Mouse (Mus musculus): ENCODE data around the gene Ttc29. TPM values are rescaled to one million over a fixed set of nuclear protein-coding genes. Genes with fewer than 3 reads are reported as not detected.

The Ttc29 gene
- polyA plus RNA-seq, 1 experiment from 2014 or later, result 0.88 TPM

DNA sequence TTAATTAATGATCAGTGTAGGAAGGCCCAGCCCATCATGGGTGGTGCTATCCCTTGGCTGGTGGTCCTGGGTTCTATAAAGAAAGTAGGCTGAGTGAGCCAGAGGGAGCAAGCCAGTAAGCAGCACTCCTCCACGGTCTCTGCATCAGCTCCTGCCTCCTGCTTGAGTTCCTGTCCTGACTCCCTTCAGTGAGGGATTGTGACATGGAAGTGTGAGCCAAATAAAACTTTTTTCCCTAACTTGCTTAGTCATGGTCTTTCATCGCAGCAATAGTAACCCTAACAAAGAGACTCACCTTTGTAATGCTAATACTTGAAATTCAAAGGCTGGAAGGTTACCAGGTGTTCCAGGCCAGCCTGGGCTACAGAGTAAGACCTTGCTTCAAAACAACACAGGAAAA lies 71.7 kb downstream of the Ttc29 start:
- H3K4me1 ChIP-seq (ENCODE audit: control insufficient read depth, insufficient read depth, low read length), result no peaks in the 10 kb centered on the region
- H3K9ac ChIP-seq (replicated peaks; ENCODE audit: low read length), result no peak overlapping the region
- no peak for ATAC-seq (replicated peaks; ENCODE audit: insufficient number of reproducible peaks, low FRiP score, low TSS enrichment, low read depth)
- H3K9me3 ChIP-seq (replicated peaks; ENCODE audit: control insufficient read depth, low read length), result no peaks in the 10 kb centered on the region
- H3K36me3 ChIP-seq (replicated peaks; ENCODE audit: control insufficient read depth, insufficient read depth, low read depth, low read length), result no peaks in the 10 kb centered on the region
- DNase-seq (ENCODE audit: low spot score), result no peak
- H3K27ac ChIP-seq (replicated peaks; ENCODE audit: low read depth, low read length), result no peak overlapping the region
- H3K4me2 ChIP-seq (ENCODE audit: low read depth, low read length), result no peak overlapping the region
- 88% methylated on average over 2 of the region's 2 CpGs for WGBS
- H3K4me3 ChIP-seq (ENCODE audit: low read depth, low read length), result no peak overlapping the region
- no peaks in the 10 kb centered on the region for H3K27me3 ChIP-seq (ENCODE audit: control insufficient read depth, insufficient read depth, low read length)

- 79% methylated on average over 4 of the region's 4 CpGs for WGBS
- H3K27ac ChIP-seq (replicated peaks; ENCODE audit: low read depth, low read length), result no peak overlapping the region
- DNase-seq (ENCODE audit: low spot score), result no peak
- no peak for ATAC-seq (replicated peaks; ENCODE audit: insufficient number of reproducible peaks, low FRiP score, low TSS enrichment, low read depth)
- H3K4me2 ChIP-seq (ENCODE audit: low read depth, low read length), result no peak overlapping the region
- no peaks in the 10 kb centered on the region for H3K9me3 ChIP-seq (replicated peaks; ENCODE audit: control insufficient read depth, low read length)
- H3K4me1 ChIP-seq (ENCODE audit: control insufficient read depth, insufficient read depth, low read length), result no peaks in the 10 kb centered on the region
- H3K9ac ChIP-seq (replicated peaks; ENCODE audit: low read length), result no peak overlapping the region
- no peaks in the 10 kb centered on the region for H3K27me3 ChIP-seq (ENCODE audit: control insufficient read depth, insufficient read depth, low read length)
- H3K4me3 ChIP-seq (ENCODE audit: low read depth, low read length), result no peak overlapping the region
- H3K36me3 ChIP-seq (replicated peaks; ENCODE audit: control insufficient read depth, insufficient read depth, low read depth, low read length), result no peaks in the 10 kb centered on the region
These were observed 72.3 kb downstream of the Ttc29 start for GRCm38 (mm10) chr8:78285366-78285765.

GRCm38 (mm10) chr8:78289374-78289971 lies 76.4 kb downstream of the Ttc29 start:
- H3K4me1 ChIP-seq (ENCODE audit: control insufficient read depth, insufficient read depth, low read length), result no peaks in the 10 kb centered on the region
- no peak overlapping the region for H3K27ac ChIP-seq (replicated peaks; ENCODE audit: low read depth, low read length)
- ATAC-seq (replicated peaks; ENCODE audit: insufficient number of reproducible peaks, low FRiP score, low TSS enrichment, low read depth) (no peak), DNase-seq (ENCODE audit: low spot score) (no peak)
- WGBS, result 78% methylated on average over 10 of the region's 10 CpGs
- no peak overlapping the region for H3K9ac ChIP-seq (replicated peaks; ENCODE audit: low read length)
- no peaks in the 10 kb centered on the region for H3K9me3 ChIP-seq (replicated peaks; ENCODE audit: control insufficient read depth, low read length)
- H3K27me3 ChIP-seq (ENCODE audit: control insufficient read depth, insufficient read depth, low read length), result no peaks in the 10 kb centered on the region
- no peak overlapping the region for H3K4me3 ChIP-seq (ENCODE audit: low read depth, low read length)
- H3K36me3 ChIP-seq (replicated peaks; ENCODE audit: control insufficient read depth, insufficient read depth, low read depth, low read length), result no peaks in the 10 kb centered on the region
- H3K4me2 ChIP-seq (ENCODE audit: low read depth, low read length), result no peak overlapping the region

GRCm38 (mm10) chr8:78290274-78290673 lies 77.2 kb downstream of the Ttc29 start:
- Histone ChIP-seq H3K9ac (replicated peaks; ENCODE audit: low read length) (no peak overlapping the region), H3K4me3 (ENCODE audit: low read depth, low read length) (no peak overlapping the region), H3K9me3 (replicated peaks; ENCODE audit: control insufficient read depth, low read length) (no peaks in the 10 kb centered on the region), H3K36me3 (replicated peaks; ENCODE audit: control insufficient read depth, insufficient read depth, low read depth, low read length) (no peaks in the 10 kb centered on the region), H3K4me1 (ENCODE audit: control insufficient read depth, insufficient read depth, low read length) (no peaks in the 10 kb centered on the region), H3K27ac (replicated peaks; ENCODE audit: low read depth, low read length) (no peak overlapping the region), H3K27me3 (ENCODE audit: control insufficient read depth, insufficient read depth, low read length) (no peaks in the 10 kb centered on the region), H3K4me2 (ENCODE audit: low read depth, low read length) (no peak overlapping the region)
- ATAC-seq (replicated peaks; ENCODE audit: insufficient number of reproducible peaks, low FRiP score, low TSS enrichment, low read depth) (no peak), DNase-seq (ENCODE audit: low spot score) (no peak)
- WGBS, result 55% methylated on average over 7 of the region's 7 CpGs

GRCm38 (mm10) chr8:78295494-78295893 lies 82.4 kb downstream of the Ttc29 start:
- no peak overlapping the region for H3K9ac ChIP-seq (replicated peaks; ENCODE audit: low read length)
- no peak for ATAC-seq (replicated peaks; ENCODE audit: insufficient number of reproducible peaks, low FRiP score, low TSS enrichment, low read depth)
- no peak overlapping the region for H3K4me2 ChIP-seq (ENCODE audit: low read depth, low read length)
- H3K9me3 ChIP-seq (replicated peaks; ENCODE audit: control insufficient read depth, low read length), result no peaks in the 10 kb centered on the region
- H3K36me3 ChIP-seq (replicated peaks; ENCODE audit: control insufficient read depth, insufficient read depth, low read depth, low read length), result no peaks in the 10 kb centered on the region
- DNase-seq (ENCODE audit: low spot score), result no peak
- H3K27me3 ChIP-seq (ENCODE audit: control insufficient read depth, insufficient read depth, low read length), result no peaks in the 10 kb centered on the region
- H3K4me3 ChIP-seq (ENCODE audit: low read depth, low read length), result no peak overlapping the region
- 68% methylated on average over 5 of the region's 5 CpGs for WGBS
- no peaks in the 10 kb centered on the region for H3K4me1 ChIP-seq (ENCODE audit: control insufficient read depth, insufficient read depth, low read length)
- H3K27ac ChIP-seq (replicated peaks; ENCODE audit: low read depth, low read length), result no peak overlapping the region

- H3K36me3 ChIP-seq (replicated peaks; ENCODE audit: control insufficient read depth, insufficient read depth, low read depth, low read length), result no peaks in the 10 kb centered on the region
- H3K27ac ChIP-seq (replicated peaks; ENCODE audit: low read depth, low read length), result no peak overlapping the region
- no peak overlapping the region for H3K9ac ChIP-seq (replicated peaks; ENCODE audit: low read length)
- H3K9me3 ChIP-seq (replicated peaks; ENCODE audit: control insufficient read depth, low read length), result no peaks in the 10 kb centered on the region
- H3K27me3 ChIP-seq (ENCODE audit: control insufficient read depth, insufficient read depth, low read length), result no peaks in the 10 kb centered on the region
- 30% methylated on average over 7 of the region's 7 CpGs for WGBS
- no peak overlapping the region for H3K4me2 ChIP-seq (ENCODE audit: low read depth, low read length)
- no peak for DNase-seq (ENCODE audit: low spot score)
- H3K4me3 ChIP-seq (ENCODE audit: low read depth, low read length), result no peak overlapping the region
- no peak for ATAC-seq (replicated peaks; ENCODE audit: insufficient number of reproducible peaks, low FRiP score, low TSS enrichment, low read depth)
- H3K4me1 ChIP-seq (ENCODE audit: control insufficient read depth, insufficient read depth, low read length), result no peaks in the 10 kb centered on the region
These were observed 90.5 kb downstream of the Ttc29 start for GRCm38 (mm10) chr8:78303579-78303978.

DNA sequence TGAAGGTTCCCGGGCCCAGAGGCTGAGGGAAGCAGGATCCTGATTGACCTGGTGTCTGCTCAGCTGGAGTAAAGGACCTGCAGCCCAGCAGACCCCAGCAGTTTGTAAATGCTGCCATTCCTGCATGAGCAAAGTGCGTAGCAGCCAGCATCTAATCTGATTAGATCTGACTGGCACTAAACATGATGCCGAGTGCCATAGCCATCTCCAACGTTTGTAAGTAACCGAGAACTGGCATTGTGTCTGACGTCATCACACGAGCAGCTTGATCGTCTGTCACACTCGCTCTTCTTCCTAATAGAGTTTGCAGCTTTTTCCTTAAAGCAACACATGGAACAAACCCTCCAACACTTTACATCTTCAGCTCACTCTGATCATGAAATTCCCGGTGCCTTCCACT lies 93.5 kb downstream of the Ttc29 start:
- no peak overlapping the region for H3K27ac ChIP-seq (replicated peaks; ENCODE audit: low read depth, low read length)
- WGBS, result 58% methylated on average over 10 of the region's 10 CpGs
- DNase-seq (ENCODE audit: low spot score) (no peak), ATAC-seq (replicated peaks; ENCODE audit: insufficient number of reproducible peaks, low FRiP score, low TSS enrichment, low read depth) (no peak)
- no peaks in the 10 kb centered on the region for H3K4me1 ChIP-seq (ENCODE audit: control insufficient read depth, insufficient read depth, low read length)
- H3K4me3 ChIP-seq (ENCODE audit: low read depth, low read length), result no peak overlapping the region
- no peaks in the 10 kb centered on the region for H3K27me3 ChIP-seq (ENCODE audit: control insufficient read depth, insufficient read depth, low read length)
- no peaks in the 10 kb centered on the region for H3K9me3 ChIP-seq (replicated peaks; ENCODE audit: control insufficient read depth, low read length)
- no peak overlapping the region for H3K4me2 ChIP-seq (ENCODE audit: low read depth, low read length)
- H3K36me3 ChIP-seq (replicated peaks; ENCODE audit: control insufficient read depth, insufficient read depth, low read depth, low read length), result no peaks in the 10 kb centered on the region
- no peak overlapping the region for H3K9ac ChIP-seq (replicated peaks; ENCODE audit: low read length)

GRCm38 (mm10) chr8:78307131-78307530 lies 94.0 kb downstream of the Ttc29 start:
- ATAC-seq (replicated peaks; ENCODE audit: insufficient number of reproducible peaks, low FRiP score, low TSS enrichment, low read depth) (no peak), DNase-seq (ENCODE audit: low spot score) (no peak)
- Histone ChIP-seq H3K9ac (replicated peaks; ENCODE audit: low read length) (no peak overlapping the region), H3K4me3 (ENCODE audit: low read depth, low read length) (no peak overlapping the region), H3K9me3 (replicated peaks; ENCODE audit: control insufficient read depth, low read length) (no peaks in the 10 kb centered on the region), H3K27me3 (ENCODE audit: control insufficient read depth, insufficient read depth, low read length) (no peaks in the 10 kb centered on the region), H3K4me2 (ENCODE audit: low read depth, low read length) (no peak overlapping the region), H3K4me1 (ENCODE audit: control insufficient read depth, insufficient read depth, low read length) (no peaks in the 10 kb centered on the region), H3K36me3 (replicated peaks; ENCODE audit: control insufficient read depth, insufficient read depth, low read depth, low read length) (no peaks in the 10 kb centered on the region), H3K27ac (replicated peaks; ENCODE audit: low read depth, low read length) (no peak overlapping the region)
- 54% methylated on average over 4 of the region's 4 CpGs for WGBS
